Mouse (Mus musculus): ENCODE measurements around the gene Defb30.

DNA sequence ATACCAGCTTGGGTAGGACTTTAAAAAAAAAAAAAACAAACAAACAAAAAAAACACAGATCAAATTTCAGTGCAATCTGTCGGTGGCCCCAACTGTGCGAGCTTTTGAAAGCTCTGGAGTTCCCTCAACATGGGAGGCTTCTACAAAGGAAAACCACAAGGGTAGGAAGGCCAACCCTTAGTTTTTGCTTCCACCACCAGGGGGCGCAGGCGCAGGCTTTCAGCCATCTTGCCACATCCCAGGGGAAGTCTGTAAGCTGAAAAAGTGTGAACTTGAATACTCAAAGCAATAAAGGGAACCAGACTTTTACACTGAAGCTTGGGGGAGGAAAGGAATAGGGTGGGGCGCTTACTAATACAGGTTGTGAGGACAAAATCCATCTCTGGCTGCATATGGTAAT is 1.0 kb upstream of the Defb30 start:
- peak; percentile 70 for TF ChIP-seq CTCF (conservative IDR thresholded peaks at IDR 0.05; ENCODE audit: insufficient read depth, insufficient read length, low read depth, low read length)
- TF ChIP-seq POLR2A (IDR thresholded peaks at IDR 0.05; ENCODE audit: low read depth, low read length): no peak
